Mouse (Mus musculus) urinary bladder, postnatal 25 days (tissue): ENCODE results near the gene Mfsd9.

Experiments used
- DNase-seq: peaks from one replicate; pipeline ENCODE4 v3.0.0; 2022; ENCODE audit warnings: low spot score

Mfsd9 gene

GRCm38 (mm10) chr1:40790324-40791141 lies at the start of gene Mfsd9:
Mfsd9 (minus strand) TSS chr1:40790687.
- peak; percentile 95 for DNase-seq

- DNase-seq: no peak
These were observed 45.0 kb upstream of the Mfsd9 start for GRCm38 (mm10) chr1:40835468-40835867.

GRCm38 (mm10) chr1:40830712-40831507 lies 40.4 kb upstream of the Mfsd9 start:
- no peak for DNase-seq

GRCm38 (mm10) chr1:40829213-40829914 lies 38.9 kb upstream of the Mfsd9 start:
- DNase-seq: no peak

GRCm38 (mm10) chr1:40825826-40826225 lies 35.3 kb upstream of the Mfsd9 start:
- no peak for DNase-seq

GRCm38 (mm10) chr1:40824936-40825335 lies 34.4 kb upstream of the Mfsd9 start:
- no peak for DNase-seq

- no peak for DNase-seq
These were observed 34.0 kb upstream of the Mfsd9 start for GRCm38 (mm10) chr1:40824517-40824916.

GRCm38 (mm10) chr1:40815071-40815845 lies 24.8 kb upstream of the Mfsd9 start:
- DNase-seq: no peak

GRCm38 (mm10) chr1:40808643-40809042 lies 18.2 kb upstream of the Mfsd9 start:
- DNase-seq: no peak

GRCm38 (mm10) chr1:40805891-40806290 lies 15.4 kb upstream of the Mfsd9 start:
- DNase-seq: no peak

- DNase-seq: no peak
These were observed 14.9 kb upstream of the Mfsd9 start, which contains the start of gene Tmem182 for GRCm38 (mm10) chr1:40805351-40805750. Tmem182 (plus strand) TSS chr1:40805601.

GRCm38 (mm10) chr1:40804118-40804517 lies 13.6 kb upstream of the Mfsd9 start:
- no peak for DNase-seq

- peak; percentile 48 for DNase-seq
These were observed 12.3 kb upstream of the Mfsd9 start for GRCm38 (mm10) chr1:40802759-40803158.

- DNase-seq: no peak
These were observed 10.4 kb upstream of the Mfsd9 start for GRCm38 (mm10) chr1:40800908-40801307.

GRCm38 (mm10) chr1:40799121-40799520 lies 8.6 kb upstream of the Mfsd9 start:
- DNase-seq: no peak

- peak; percentile 30 for DNase-seq
These were observed 6.9 kb upstream of the Mfsd9 start for GRCm38 (mm10) chr1:40797348-40797747.

GRCm38 (mm10) chr1:40795508-40795907 lies 5.0 kb upstream of the Mfsd9 start:
- DNase-seq: no peak

GRCm38 (mm10) chr1:40789666-40790233 lies 737 bp downstream of the Mfsd9 start:
- no peak for DNase-seq

- DNase-seq: no peak
These were observed 1.5 kb downstream of the Mfsd9 start for GRCm38 (mm10) chr1:40788956-40789355.

GRCm38 (mm10) chr1:40785876-40786445 lies 4.5 kb downstream of the Mfsd9 start:
- no peak for DNase-seq

- DNase-seq: no peak
These were observed 6.2 kb downstream of the Mfsd9 start for GRCm38 (mm10) chr1:40784306-40784705.
